Mouse (Mus musculus) neural tube, embryonic 14.5 days (tissue): ENCODE data around the gene Bbs10. TPM values are rescaled to one million over a fixed set of nuclear protein-coding genes. Genes with fewer than 3 reads are reported as not detected.
A peak's percentile ranks its signal among the peaks of the same experiment; 100 is the strongest.

ENCODE experiments used
- ATAC-seq: fragments of 200-750 bp; cut with Nextera tagmentation; 2 replicates; pipeline ENCODE4 v1.8.0; 2017; ENCODE audit warnings: low read depth, mild to moderate bottlenecking, moderate TSS enrichment, moderate library complexity
- H3K27ac ChIP-seq: fragments of 300-500 bp; sonication (generic); 2 replicates; pipeline ENCODE4 v1.5.1; 2014; ENCODE audit warnings: low read depth, mild to moderate bottlenecking, control low read depth, low read length, moderate library complexity, mixed read lengths
- H3K27me3 ChIP-seq: fragments of 300-500 bp; sonication (generic); 2 replicates; pipeline ENCODE4 v1.6.1; 2014; ENCODE audit warnings: low read length; ENCODE audit not compliant: control insufficient read depth, insufficient read depth
- H3K36me3 ChIP-seq: fragments of 300-500 bp; sonication (generic); 2 replicates; pipeline ENCODE4 v1.6.1; 2014; ENCODE audit warnings: low read length, mixed read lengths; ENCODE audit not compliant: control insufficient read depth, insufficient read depth
- H3K4me1 ChIP-seq: fragments of 300-500 bp; sonication (generic); 2 replicates; pipeline ENCODE4 v1.6.1; 2014; ENCODE audit warnings: low read length; ENCODE audit not compliant: control insufficient read depth, insufficient read depth
- H3K4me2 ChIP-seq: fragments of 300-500 bp; sonication (generic); 2 replicates; pipeline ENCODE4 v1.6.1; 2014; ENCODE audit warnings: mild to moderate bottlenecking, low read depth, low read length, control low read depth
- H3K4me3 ChIP-seq: fragments of 300-500 bp; sonication (generic); 2 replicates; pipeline ENCODE4 v1.5.1; 2014; ENCODE audit warnings: low read depth, low read length, control low read depth, mixed read lengths
- H3K9ac ChIP-seq: fragments of 300-500 bp; sonication (generic); replicated peaks from 2 replicates; pipeline ENCODE4 v1.6.1; 2014; ENCODE audit warnings: low read depth, mild to moderate bottlenecking, control low read depth, low read length, mixed read lengths
- H3K9me3 ChIP-seq: fragments of 300-500 bp; sonication (generic); 2 replicates; pipeline ENCODE4 v1.6.1; 2016; ENCODE audit warnings: low read length; ENCODE audit not compliant: control insufficient read depth
- WGBS: fragments of 180-500 bp; shearing (Covaris S2); extraction: QIAGEN DNeasy Blood & Tissue Kit; methylation state at CpG from one replicate; pipeline ENCODE4 v1.1.7; 2014; 5-methylcytosine and 5-hydroxymethylcytosine counted together
- polyA plus RNA-seq: library from polyadenylated mRNA; unstranded; fragments of >200 nt; fragmentation: Nextera tagmentation; extraction: Ambion mirVana; gene quantifications from 2 replicates; pipeline ENCODE4 v1.2.1, GENCODE M21; 2014

Gene Bbs10
- 6.3 and 6.8 TPM in 2 replicates for polyA plus RNA-seq

DNA sequence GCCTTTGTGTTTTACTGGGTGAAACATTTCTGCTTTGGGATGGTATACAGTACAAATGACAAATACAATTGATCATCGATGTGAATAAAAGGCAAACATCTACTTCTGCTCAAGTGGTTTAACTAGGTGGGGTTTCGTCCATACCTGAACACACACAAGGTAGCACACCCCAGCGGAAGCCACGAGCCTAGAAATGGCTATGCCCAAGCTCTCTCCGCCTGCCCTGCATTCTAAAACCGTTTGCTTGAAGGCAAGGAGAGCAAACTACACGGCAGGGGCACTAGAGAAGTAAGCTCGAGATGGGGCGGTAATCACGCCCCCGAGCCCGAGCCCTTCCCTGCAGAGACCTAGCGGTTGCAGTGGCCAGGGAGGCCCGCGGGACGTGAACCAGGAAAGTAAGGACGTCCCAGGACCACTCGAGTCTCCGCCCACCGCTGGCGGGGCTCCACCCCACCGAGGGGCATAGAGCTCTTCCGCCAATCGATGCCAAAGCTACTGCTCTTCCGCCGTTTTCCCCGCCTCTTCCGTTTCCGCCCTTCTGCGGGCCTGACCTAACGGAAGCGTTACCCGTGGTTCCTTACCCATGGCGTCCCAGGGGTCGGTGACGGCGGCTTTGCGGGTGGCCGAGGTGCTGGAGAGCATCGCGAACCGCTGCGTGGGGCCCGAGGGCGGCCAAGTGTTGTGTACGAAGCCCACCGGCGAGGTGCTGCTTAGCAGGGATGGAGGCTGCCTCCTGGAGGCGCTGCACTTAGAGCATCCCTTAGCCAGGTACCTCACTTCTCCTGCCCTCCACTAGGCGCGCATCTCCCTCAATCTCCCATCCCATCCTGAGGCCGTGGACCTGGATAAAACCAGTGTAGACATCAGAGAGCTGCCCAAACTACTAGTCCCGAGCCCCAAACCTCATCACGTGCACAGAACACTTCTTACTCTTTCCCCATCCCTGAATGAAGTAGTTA is at the start of gene Bbs10:
Gene Bbs10, plus strand, starts transcription at position 540 of the 959 bp plus-strand sequence.
- peak within 1 kb of the TSS; percentile 66 for H3K4me2 ChIP-seq
- peak within 1 kb of the TSS; percentile 77 for H3K9ac ChIP-seq
- H3K9me3 ChIP-seq = no peaks in the 10 kb centered on the region
- H3K4me1 ChIP-seq = peaks cover 9% of the 10 kb centered on the region
- no peaks in the 10 kb centered on the region for H3K27me3 ChIP-seq
- H3K4me3 ChIP-seq = peak within 1 kb of the TSS; percentile 67
- WGBS = under 1% methylated on average over 54 of the region's 54 CpGs
- ATAC-seq = peak; percentile 99
- no peaks in the 10 kb centered on the region for H3K36me3 ChIP-seq
- peak within 1 kb of the TSS; percentile 92 for H3K27ac ChIP-seq

DNA sequence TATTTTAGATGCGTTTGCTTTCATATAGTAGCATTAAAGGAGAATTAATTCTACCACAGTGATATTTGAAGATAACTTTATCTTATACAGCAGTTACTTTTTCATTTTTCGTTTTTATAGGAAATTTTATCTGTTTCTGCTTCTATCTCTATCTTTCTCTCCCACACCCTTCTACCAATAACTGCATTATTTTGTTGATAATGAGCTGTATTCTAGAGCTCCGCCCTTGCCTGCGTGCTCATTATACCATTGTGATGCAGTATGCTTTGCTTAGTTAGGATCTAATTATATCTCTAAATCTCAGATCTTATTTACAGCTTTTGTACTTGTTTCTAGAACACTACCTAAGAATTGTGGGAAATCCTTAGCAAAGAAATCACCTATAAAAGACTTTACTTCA is 48.3 kb upstream of the Bbs10 start:
- Histone ChIP-seq H3K27me3 (no peaks in the 10 kb centered on the region), H3K9ac (no peak overlapping the region), H3K27ac (no peak overlapping the region), H3K4me2 (peak overlapping the region; percentile 48), H3K36me3 (no peaks in the 10 kb centered on the region), H3K4me3 (peak overlapping the region; percentile 26), H3K4me1 (0 out of 2 replicates have a peak, but pooled peaks cover 5% of the 10 kb centered on the region), H3K9me3 (no peaks in the 10 kb centered on the region)
- WGBS = 89% methylated on average over 4 of the region's 4 CpGs
- ATAC-seq = no peak

DNA sequence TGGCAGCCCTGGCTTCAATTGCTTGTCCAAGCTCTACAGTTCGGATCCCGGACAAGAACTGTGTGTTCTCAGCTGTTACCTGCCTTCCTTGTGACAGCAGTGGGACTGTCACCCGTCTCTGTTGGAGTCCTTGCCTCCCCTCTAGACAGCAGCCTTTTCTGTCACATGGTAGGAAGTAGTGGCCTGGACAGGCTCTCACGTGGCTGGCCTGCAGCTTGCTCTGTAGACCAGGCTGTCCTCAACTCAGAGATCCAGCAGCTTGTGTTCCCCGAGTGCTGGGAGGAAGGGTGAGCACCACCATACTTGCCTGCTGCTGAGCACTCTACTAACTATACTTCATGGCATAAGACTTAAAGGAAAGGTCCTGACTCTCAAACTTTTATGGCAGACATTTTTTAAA is 46.8 kb upstream of the Bbs10 start:
- 77% methylated on average over 5 of the region's 5 CpGs for WGBS
- ATAC-seq = no peak

DNA sequence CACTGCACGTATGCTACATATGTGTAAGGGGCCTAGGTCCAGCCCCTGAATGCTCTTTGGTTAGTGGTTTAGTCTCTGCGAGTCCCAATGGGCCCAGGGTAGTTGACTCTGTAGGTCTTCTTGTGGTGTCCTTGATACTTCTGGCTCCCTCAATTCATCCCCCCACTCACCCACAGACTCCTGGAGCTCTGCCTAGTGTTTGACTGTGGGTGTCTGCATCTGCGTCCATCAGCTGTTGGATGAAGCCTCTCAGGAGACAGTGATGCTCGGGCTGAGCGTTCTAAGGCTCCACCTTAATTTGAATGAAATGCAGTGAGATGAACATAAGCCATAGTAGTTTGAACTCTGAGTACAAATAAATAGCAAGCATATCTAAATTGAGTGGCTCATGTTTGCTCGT is 43.3 kb upstream of the Bbs10 start:
- H3K4me2 ChIP-seq = no peak overlapping the region
- no peak overlapping the region for H3K9ac ChIP-seq
- H3K9me3 ChIP-seq = no peaks in the 10 kb centered on the region
- no peak for ATAC-seq
- H3K4me3 ChIP-seq = no peak overlapping the region
- WGBS = 83% methylated on average over 6 of the region's 6 CpGs
- H3K27ac ChIP-seq = no peak overlapping the region
- H3K27me3 ChIP-seq = no peaks in the 10 kb centered on the region
- 0 out of 2 replicates have a peak, but pooled peaks cover 2% of the 10 kb centered on the region for H3K4me1 ChIP-seq
- H3K36me3 ChIP-seq = no peaks in the 10 kb centered on the region

More for the DNA sequence above, 46.8 kb upstream of the Bbs10 start:
- Histone ChIP-seq H3K27me3 (no peaks in the 10 kb centered on the region), H3K4me1 (0 out of 2 replicates have a peak, but pooled peaks cover 5% of the 10 kb centered on the region), H3K27ac (no peak overlapping the region), H3K36me3 (no peaks in the 10 kb centered on the region), H3K4me2 (no peak overlapping the region), H3K4me3 (no peak overlapping the region), H3K9ac (no peak overlapping the region), H3K9me3 (no peaks in the 10 kb centered on the region)

DNA sequence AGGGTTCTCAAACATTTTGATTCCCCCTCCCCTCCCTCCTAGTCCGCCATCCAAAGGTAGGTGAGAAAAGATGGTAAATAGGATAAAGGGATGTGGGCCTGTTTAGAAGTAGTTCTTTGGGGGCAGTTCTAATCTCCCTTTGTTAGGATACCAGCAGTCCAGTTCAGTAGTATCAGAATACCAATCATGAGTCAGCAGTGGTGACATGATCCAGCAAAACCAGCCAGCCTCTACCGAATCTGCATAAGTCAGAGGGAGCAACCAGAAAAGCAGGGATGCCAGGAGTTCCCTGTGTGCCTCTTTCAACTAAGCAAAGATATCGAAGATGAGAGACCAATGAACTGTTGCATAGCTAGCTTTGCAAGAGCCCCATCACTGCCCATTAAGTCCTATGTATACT is 42.3 kb upstream of the Bbs10 start:
- Histone ChIP-seq H3K9me3 (no peaks in the 10 kb centered on the region), H3K27ac (no peak overlapping the region), H3K4me2 (no peak overlapping the region), H3K36me3 (no peaks in the 10 kb centered on the region), H3K27me3 (no peaks in the 10 kb centered on the region), H3K4me1 (no peaks in the 10 kb centered on the region), H3K9ac (no peak overlapping the region), H3K4me3 (no peak overlapping the region)
- WGBS = 97% methylated on average over 3 of the region's 3 CpGs
- ATAC-seq = no peak

DNA sequence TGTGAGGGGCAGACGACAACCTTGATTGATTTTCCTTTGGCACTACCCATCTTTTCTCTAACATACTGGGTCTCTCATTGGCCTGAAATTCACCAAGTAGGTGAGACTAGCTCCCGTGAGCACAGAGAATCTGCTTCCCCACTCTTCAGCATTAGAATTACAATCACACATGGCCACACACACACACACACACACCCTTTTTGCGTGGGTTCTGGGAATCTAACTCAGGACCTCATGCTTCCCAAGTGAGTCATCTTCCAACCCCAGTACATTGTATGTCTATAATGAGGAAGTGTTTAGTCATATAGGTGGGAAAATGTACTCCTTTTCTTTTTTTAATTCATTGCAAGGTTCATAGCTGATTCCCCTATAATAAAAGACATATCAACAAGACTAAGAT is 41.1 kb upstream of the Bbs10 start:
- no peak overlapping the region for H3K9ac ChIP-seq
- H3K4me1 ChIP-seq = no peaks in the 10 kb centered on the region
- H3K27me3 ChIP-seq = no peaks in the 10 kb centered on the region
- no peak overlapping the region for H3K4me2 ChIP-seq
- H3K27ac ChIP-seq = no peak overlapping the region
- no peak overlapping the region for H3K4me3 ChIP-seq
- 91% methylated on average over 3 of the region's 3 CpGs for WGBS
- H3K9me3 ChIP-seq = no peaks in the 10 kb centered on the region
- no peak for ATAC-seq
- H3K36me3 ChIP-seq = no peaks in the 10 kb centered on the region

DNA sequence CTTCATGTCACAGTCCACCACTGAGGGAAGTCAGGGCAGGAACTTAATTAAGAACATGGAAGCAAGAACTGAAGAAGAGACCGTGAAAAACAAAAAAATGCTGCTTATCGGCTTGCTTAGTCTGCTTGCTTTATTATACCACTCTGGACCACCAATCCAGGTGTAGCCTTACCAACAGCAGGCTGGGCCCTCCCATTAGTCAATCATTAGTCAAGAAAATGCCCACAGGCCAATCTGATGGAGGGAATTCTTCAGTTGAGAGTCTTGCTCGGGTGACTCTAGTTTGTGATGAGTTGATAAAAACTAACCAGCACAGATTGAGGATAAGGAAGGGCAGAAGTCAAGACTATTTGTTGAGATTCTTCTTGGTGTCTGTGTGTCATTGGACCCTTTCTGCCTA is 40.2 kb upstream of the Bbs10 start:
- H3K4me1 ChIP-seq = no peaks in the 10 kb centered on the region
- WGBS = 89% methylated on average over 3 of the region's 3 CpGs
- H3K4me2 ChIP-seq = no peak overlapping the region
- H3K9me3 ChIP-seq = no peaks in the 10 kb centered on the region
- no peaks in the 10 kb centered on the region for H3K36me3 ChIP-seq
- H3K27ac ChIP-seq = no peak overlapping the region
- no peaks in the 10 kb centered on the region for H3K27me3 ChIP-seq
- no peak overlapping the region for H3K9ac ChIP-seq
- no peak overlapping the region for H3K4me3 ChIP-seq
- ATAC-seq = no peak

DNA sequence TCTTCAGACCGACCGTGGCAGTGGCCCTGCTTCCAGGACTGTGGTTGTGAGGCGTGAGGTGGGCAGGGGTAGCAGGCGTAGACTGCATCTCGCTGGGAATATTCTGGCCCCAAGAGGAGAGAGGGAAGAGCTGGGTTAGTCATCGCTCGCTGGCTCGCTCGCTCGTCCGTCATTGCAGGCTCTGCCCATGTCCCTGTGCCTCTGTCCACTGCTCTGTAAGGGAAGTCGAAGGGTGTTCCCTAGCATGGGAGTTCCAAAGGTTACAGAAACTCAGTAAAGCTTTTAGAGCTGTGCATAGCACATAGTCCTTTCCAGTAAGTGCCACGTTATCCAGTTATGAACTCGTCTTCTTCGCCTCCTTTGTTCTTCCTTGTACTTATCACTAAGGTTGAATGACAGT is 26.8 kb upstream of the Bbs10 start:
- Histone ChIP-seq H3K4me2 (no peak overlapping the region), H3K9ac (no peak overlapping the region), H3K36me3 (peaks cover 28% of the 10 kb centered on the region; the same call in 1 of the 2 replicates), H3K27me3 (no peaks in the 10 kb centered on the region), H3K4me1 (no peaks in the 10 kb centered on the region), H3K4me3 (no peak overlapping the region), H3K9me3 (no peaks in the 10 kb centered on the region), H3K27ac (no peak overlapping the region)
- no peak for ATAC-seq
- 90% methylated on average over 15 of the region's 15 CpGs for WGBS

DNA sequence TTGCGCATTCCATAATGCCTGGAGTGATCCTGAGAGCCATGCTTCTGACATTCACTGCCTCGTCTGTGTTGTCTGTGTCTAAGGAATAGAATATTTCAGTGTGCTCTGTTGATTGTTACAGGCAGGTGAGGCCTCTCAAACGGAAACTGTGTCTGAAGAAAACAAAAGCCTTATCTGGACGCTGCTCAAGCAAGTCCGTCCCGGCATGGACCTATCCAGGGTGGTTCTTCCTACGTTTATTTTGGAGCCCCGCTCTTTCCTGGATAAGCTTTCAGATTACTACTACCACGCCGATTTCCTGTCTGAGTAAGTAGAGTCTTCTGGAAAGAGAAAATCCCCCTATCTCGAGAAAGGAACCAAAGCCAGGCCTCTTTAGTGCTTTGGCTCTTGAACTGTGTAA is 25.6 kb upstream of the Bbs10 start:
- no peak overlapping the region for H3K9ac ChIP-seq
- no peak overlapping the region for H3K27ac ChIP-seq
- peaks cover 28% of the 10 kb centered on the region; the same call in 1 of the 2 replicates for H3K36me3 ChIP-seq
- 76% methylated on average over 11 of the region's 11 CpGs for WGBS
- no peak overlapping the region for H3K4me2 ChIP-seq
- no peaks in the 10 kb centered on the region for H3K27me3 ChIP-seq
- ATAC-seq = no peak
- H3K4me1 ChIP-seq = no peaks in the 10 kb centered on the region
- no peak overlapping the region for H3K4me3 ChIP-seq
- no peaks in the 10 kb centered on the region for H3K9me3 ChIP-seq
